Mouse (Mus musculus) T-cell, adult 2 months (primary cell): ENCODE data around the gene H2-Oa.
A peak's percentile ranks its signal among the peaks of the same experiment; 100 is the strongest.

ENCODE experiments used
- DNase-seq: peaks from one replicate; pipeline ENCODE4 v3.0.0; 2022; ENCODE audit warnings: low spot score

H2-Oa gene

GRCm38 (mm10) chr17:34101604-34102032 is 9.5 kb downstream of the H2-Oa start:
- peak; percentile 93 for DNase-seq

- peak; percentile 40 for DNase-seq
These were observed 10.7 kb downstream of the H2-Oa start for GRCm38 (mm10) chr17:34102831-34103230.

GRCm38 (mm10) chr17:34104804-34105203 is 12.7 kb downstream of the H2-Oa start:
- DNase-seq = no peak

GRCm38 (mm10) chr17:34106555-34106954 is 14.4 kb downstream of the H2-Oa start:
- DNase-seq = no peak

DNA sequence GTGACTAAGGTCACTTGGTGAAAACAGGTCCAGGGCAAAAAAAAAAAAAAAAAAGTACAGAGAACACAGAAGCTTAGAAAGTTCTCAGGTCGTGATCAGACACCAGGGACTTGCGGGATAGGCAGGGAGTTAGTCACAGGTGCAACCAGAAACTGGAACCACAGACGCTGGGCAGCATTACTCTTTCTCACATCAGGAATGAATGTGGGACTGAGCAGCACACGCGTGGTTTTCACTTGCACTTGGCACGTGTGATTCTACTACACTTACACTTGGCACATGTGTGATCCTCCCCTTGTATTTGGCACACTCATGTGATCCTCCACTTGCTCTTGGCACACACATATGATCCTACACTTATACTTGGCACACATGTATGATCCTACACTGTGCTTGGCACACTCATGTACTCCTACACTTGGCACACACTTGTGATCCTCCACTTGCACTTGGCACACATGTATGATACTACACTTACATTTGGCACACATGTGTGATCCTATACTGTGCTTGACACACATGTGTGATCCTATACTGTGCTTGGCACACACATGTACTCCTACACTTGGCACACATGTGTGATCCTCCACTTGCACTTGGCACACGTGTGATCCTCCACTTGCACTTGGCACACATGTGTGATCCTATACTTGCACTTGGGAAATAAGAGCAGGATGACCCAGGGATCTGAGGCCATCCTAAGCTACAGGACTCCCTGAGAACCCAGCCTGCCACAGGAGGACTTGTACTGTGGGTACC is 15.1 kb downstream of the H2-Oa start:
- no peak for DNase-seq

DNA sequence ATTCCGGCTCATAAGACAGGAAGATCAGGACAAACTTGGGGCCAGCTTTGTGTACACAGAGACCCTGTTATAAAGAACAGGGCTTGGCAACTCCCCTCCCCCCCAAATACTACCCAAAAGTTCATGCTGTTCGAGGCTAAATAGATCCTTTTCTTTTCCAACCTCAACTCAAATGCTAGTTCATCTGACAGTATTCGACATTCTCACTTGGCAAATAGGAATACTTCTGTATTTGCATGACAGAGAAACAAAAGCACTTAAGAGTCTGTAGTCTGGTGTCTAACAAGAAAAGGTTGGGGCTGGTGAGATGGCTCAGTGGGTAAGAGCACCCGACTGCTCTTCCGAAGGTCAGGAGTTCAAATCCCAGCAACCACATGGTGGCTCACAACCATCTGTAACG is 16.3 kb downstream of the H2-Oa start:
- DNase-seq = no peak

- DNase-seq = no peak
These were observed 17.1 kb downstream of the H2-Oa start for GRCm38 (mm10) chr17:34109038-34109805.

- no peak for DNase-seq
These were observed 17.7 kb downstream of the H2-Oa start for GRCm38 (mm10) chr17:34109806-34110195.

- DNase-seq = no peak
These were observed 18.2 kb downstream of the H2-Oa start for GRCm38 (mm10) chr17:34110309-34110708.

GRCm38 (mm10) chr17:34114114-34114513 is 22.0 kb downstream of the H2-Oa start:
- no peak for DNase-seq

GRCm38 (mm10) chr17:34116736-34117370 is 24.7 kb downstream of the H2-Oa start:
- no peak for DNase-seq

- DNase-seq = no peak
These were observed 25.4 kb downstream of the H2-Oa start for GRCm38 (mm10) chr17:34117421-34118112.

DNA sequence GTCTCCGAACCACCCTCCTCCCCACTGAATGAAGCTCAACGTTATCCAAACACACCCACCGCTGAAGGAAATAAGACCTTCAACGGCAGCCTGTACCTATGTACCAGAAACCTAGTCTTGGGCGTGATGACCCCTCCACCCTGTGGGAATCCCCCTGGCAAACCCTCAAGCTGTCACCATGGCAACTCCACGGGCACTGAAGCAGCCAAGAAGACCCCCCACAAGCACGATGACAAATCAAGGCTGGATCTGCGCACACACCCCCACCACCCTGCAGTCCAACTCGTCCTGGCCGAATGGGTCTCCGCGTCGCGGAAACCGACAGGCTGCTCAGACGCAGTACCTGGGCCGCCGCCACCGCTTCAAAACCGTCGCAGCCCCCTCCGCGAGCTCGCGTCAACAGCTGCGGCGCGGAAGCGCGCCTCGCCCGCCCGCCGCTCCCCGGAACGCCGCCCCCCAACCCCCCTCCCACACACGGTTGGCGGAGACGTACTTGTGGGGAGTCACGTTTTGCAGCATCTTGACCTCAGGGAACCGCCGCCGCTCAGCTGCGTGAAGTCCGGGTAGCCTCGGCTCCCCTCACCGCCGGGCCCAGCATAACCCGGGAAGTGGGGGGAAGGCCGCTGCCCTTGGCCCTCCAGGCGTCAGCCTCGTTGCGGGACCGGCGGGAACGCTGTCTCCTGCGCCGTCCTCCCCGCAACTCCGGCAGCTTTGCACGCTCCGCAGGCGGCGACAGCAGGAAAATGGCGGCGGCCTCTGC is 26.2 kb downstream of the H2-Oa start:
- DNase-seq = peak; percentile 54

GRCm38 (mm10) chr17:34118873-34119248 is 26.7 kb downstream of the H2-Oa start:
- no peak for DNase-seq

GRCm38 (mm10) chr17:34119249-34120179 is 27.4 kb downstream of the H2-Oa start, which contains the start of gene H2-DMa:
Gene H2-DMa (plus strand): TSS chr17:34119541.
- peak; percentile 99 for DNase-seq

GRCm38 (mm10) chr17:34120180-34120723 is 28.1 kb downstream of the H2-Oa start:
- peak; percentile 61 for DNase-seq

- DNase-seq = peak; percentile 70
These were observed 28.7 kb downstream of the H2-Oa start for GRCm38 (mm10) chr17:34120814-34121171.

DNA sequence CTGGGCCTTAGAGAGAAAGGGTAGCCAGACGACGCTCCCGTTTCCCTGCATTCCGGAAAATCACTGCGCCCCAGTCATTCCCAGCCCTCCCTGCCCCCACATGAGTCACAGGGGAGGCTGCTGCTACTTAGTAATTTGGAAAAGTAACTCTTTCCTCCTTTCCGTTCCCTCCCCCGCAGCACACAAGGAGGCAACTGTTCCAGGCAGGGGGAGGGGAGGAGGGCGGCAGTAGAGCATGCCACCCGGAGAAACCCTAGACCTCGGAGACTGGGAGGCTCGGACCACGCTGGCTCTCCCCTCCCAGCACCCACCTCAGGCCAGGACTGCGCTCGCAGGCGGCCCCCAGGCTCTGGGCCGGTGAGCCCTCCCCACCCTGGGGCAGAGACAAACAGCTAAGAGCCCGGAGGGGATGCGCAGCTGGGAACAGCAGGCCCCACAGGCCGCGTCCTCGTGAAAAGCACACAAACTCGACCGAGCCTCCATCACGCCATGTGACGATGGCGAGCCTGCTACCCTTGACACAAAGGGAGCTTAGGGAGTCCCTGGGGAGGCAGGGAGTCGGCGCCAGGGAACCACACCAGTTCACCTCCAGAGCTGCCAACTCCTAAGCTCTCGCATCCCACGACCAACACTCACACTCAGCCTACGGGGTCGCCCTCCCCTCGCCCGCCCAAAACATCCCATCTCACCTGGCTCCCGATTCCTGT is 29.2 kb downstream of the H2-Oa start:
- DNase-seq = peak; percentile 47

GRCm38 (mm10) chr17:34121879-34122187 is 29.7 kb downstream of the H2-Oa start:
- no peak for DNase-seq
